Mouse (Mus musculus) midbrain, embryonic 13.5 days (tissue): ENCODE results near the gene B230118H07Rik. TPM values are rescaled to one million over a fixed set of nuclear protein-coding genes. Genes with fewer than 3 reads are reported as not detected.

Source experiments
- ATAC-seq: fragments of 200-750 bp; cut with Nextera tagmentation; 2 replicates; pipeline ENCODE4 v1.8.0; 2017; ENCODE audit warnings: mild to moderate bottlenecking, moderate TSS enrichment, moderate library complexity
- H3K27ac ChIP-seq: fragments of 300-500 bp; sonication (generic); 2 replicates; pipeline ENCODE4 v1.5.1; 2015; ENCODE audit warnings: inconsistent platforms, mild to moderate bottlenecking, moderate library complexity
- H3K27me3 ChIP-seq: fragments of 300-500 bp; sonication (generic); 2 replicates; pipeline ENCODE4 v1.6.1; 2015; ENCODE audit warnings: mild to moderate bottlenecking, inconsistent platforms
- H3K36me3 ChIP-seq: fragments of 300-500 bp; sonication (generic); 2 replicates; pipeline ENCODE4 v1.6.1; 2015; ENCODE audit warnings: mild to moderate bottlenecking, inconsistent platforms
- H3K4me1 ChIP-seq: fragments of 300-500 bp; sonication (generic); replicated peaks from 2 replicates; pipeline ENCODE4 v1.6.1; 2015; ENCODE audit warnings: inconsistent platforms
- H3K4me2 ChIP-seq: fragments of 300-500 bp; sonication (generic); replicated peaks from 2 replicates; pipeline ENCODE4 v1.6.1; 2015; ENCODE audit warnings: moderate library complexity, mild to moderate bottlenecking, inconsistent platforms
- H3K4me3 ChIP-seq: fragments of 300-500 bp; sonication (generic); replicated peaks from 2 replicates; pipeline ENCODE4 v1.5.1; 2015; ENCODE audit warnings: mild to moderate bottlenecking, inconsistent platforms
- H3K9ac ChIP-seq: fragments of 300-500 bp; sonication (generic); replicated peaks from 2 replicates; pipeline ENCODE4 v1.6.1; 2015; ENCODE audit warnings: mild to moderate bottlenecking, inconsistent platforms
- H3K9me3 ChIP-seq: fragments of 300-500 bp; sonication (generic); 2 replicates; pipeline ENCODE4 v1.6.1; 2016; ENCODE audit warnings: mild to moderate bottlenecking, inconsistent platforms
- WGBS: fragments of 180-500 bp; shearing (Covaris S2); methylation state at CpG from one replicate; pipeline ENCODE4 v1.1.7; 2015; 5-methylcytosine and 5-hydroxymethylcytosine counted together
- polyA plus RNA-seq: library from polyadenylated mRNA; unstranded; fragments of >200 nt; fragmentation: Nextera tagmentation; extraction: Ambion mirVana; gene quantifications from 2 replicates; pipeline ENCODE4 v1.2.1, GENCODE M21; 2015

Gene B230118H07Rik
- polyA plus RNA-seq, 1 experiment from 2014 or later: 51.5 TPM

- Histone ChIP-seq H3K4me1 (no peaks in the 10 kb centered on the region; the same call in 1 of the 2 replicates), H3K9me3 (no peaks in the 10 kb centered on the region), H3K27me3 (no peaks in the 10 kb centered on the region), H3K36me3 (no peaks in the 10 kb centered on the region), H3K27ac (no peak overlapping the region), H3K4me2 (no peak overlapping the region), H3K9ac (no peak overlapping the region), H3K4me3 (no peak overlapping the region)
- 86% methylated on average over 3 of the region's 3 CpGs for WGBS
- ATAC-seq: peak; percentile 68; the same call in 1 of the 2 replicates
Measured at GRCm38 (mm10) chr2:101665703-101666092, 16.4 kb upstream of the B230118H07Rik start.

- Histone ChIP-seq H3K4me2 (no peak overlapping the region), H3K27me3 (no peaks in the 10 kb centered on the region), H3K36me3 (no peaks in the 10 kb centered on the region), H3K27ac (no peak overlapping the region), H3K9ac (no peak overlapping the region), H3K4me3 (no peak overlapping the region), H3K4me1 (no peaks in the 10 kb centered on the region; the same call in 1 of the 2 replicates), H3K9me3 (no peaks in the 10 kb centered on the region)
- WGBS: 22% methylated on average over 9 of the region's 9 CpGs
- peak; percentile 90 for ATAC-seq
Measured at GRCm38 (mm10) chr2:101665058-101665702, 15.8 kb upstream of the B230118H07Rik start.

- Histone ChIP-seq H3K4me3 (no peak overlapping the region), H3K27me3 (no peaks in the 10 kb centered on the region), H3K9ac (no peak overlapping the region), H3K27ac (no peak overlapping the region), H3K4me1 (no peaks in the 10 kb centered on the region; the same call in 1 of the 2 replicates), H3K36me3 (no peaks in the 10 kb centered on the region), H3K4me2 (no peak overlapping the region), H3K9me3 (no peaks in the 10 kb centered on the region)
- no peak for ATAC-seq
- 81% methylated on average over 2 of the region's 2 CpGs for WGBS
Measured at GRCm38 (mm10) chr2:101660536-101660935, 11.2 kb upstream of the B230118H07Rik start.

- Histone ChIP-seq H3K36me3 (no peaks in the 10 kb centered on the region), H3K9ac (no peak overlapping the region; the same call in 1 of the 2 replicates), H3K9me3 (no peaks in the 10 kb centered on the region), H3K4me3 (peak overlapping the region; percentile 37), H3K4me1 (peaks cover 9% of the 10 kb centered on the region), H3K27me3 (peaks cover 12% of the 10 kb centered on the region; the same call in 1 of the 2 replicates), H3K4me2 (peak overlapping the region; percentile 72), H3K27ac (no peak overlapping the region)
- WGBS: 17% methylated on average over 14 of the region's 14 CpGs
- peak; percentile 81 for ATAC-seq
Measured at GRCm38 (mm10) chr2:101652921-101653597, 3.7 kb upstream of the B230118H07Rik start.

GRCm38 (mm10) chr2:101652204-101652920 is 3.0 kb upstream of the B230118H07Rik start:
- H3K27ac ChIP-seq: no peak overlapping the region
- ATAC-seq: peak; percentile 82
- peaks cover 9% of the 10 kb centered on the region for H3K4me1 ChIP-seq
- peak overlapping the region; percentile 37 for H3K4me3 ChIP-seq
- no peak overlapping the region; the same call in 1 of the 2 replicates for H3K9ac ChIP-seq
- H3K36me3 ChIP-seq: no peaks in the 10 kb centered on the region
- H3K27me3 ChIP-seq: peaks cover 12% of the 10 kb centered on the region; the same call in 1 of the 2 replicates
- 27% methylated on average over 14 of the region's 14 CpGs for WGBS
- no peaks in the 10 kb centered on the region for H3K9me3 ChIP-seq
- peak overlapping the region; percentile 72 for H3K4me2 ChIP-seq

- Histone ChIP-seq H3K9me3 (no peaks in the 10 kb centered on the region), H3K4me1 (peaks cover 9% of the 10 kb centered on the region), H3K27ac (no peak overlapping the region), H3K4me2 (no peak overlapping the region), H3K4me3 (no peak overlapping the region), H3K9ac (no peak overlapping the region), H3K27me3 (peaks cover 12% of the 10 kb centered on the region; the same call in 1 of the 2 replicates), H3K36me3 (no peaks in the 10 kb centered on the region)
- no peak for ATAC-seq
- 58% methylated on average over 1 of the region's 1 CpGs for WGBS
Measured at GRCm38 (mm10) chr2:101650446-101650845, 1.1 kb upstream of the B230118H07Rik start.

- no peak for ATAC-seq
- Histone ChIP-seq H3K4me1 (peaks cover 9% of the 10 kb centered on the region), H3K27me3 (0 out of 2 replicates have a peak, but pooled peaks cover 5% of the 10 kb centered on the region), H3K36me3 (no peaks in the 10 kb centered on the region), H3K9ac (no peak overlapping the region), H3K4me3 (no peak overlapping the region), H3K27ac (no peak overlapping the region), H3K9me3 (no peaks in the 10 kb centered on the region), H3K4me2 (no peak overlapping the region)
- whole genome bisulfite sequencing: 40% methylated on average over 2 of the region's 2 CpGs
Measured at GRCm38 (mm10) chr2:101648361-101648760, 971 bp downstream of the B230118H07Rik start.

GRCm38 (mm10) chr2:101645841-101646240 is 3.5 kb downstream of the B230118H07Rik start:
- no peak for ATAC-seq
- no peaks in the 10 kb centered on the region for H3K4me1 ChIP-seq
- H3K9me3 ChIP-seq: no peaks in the 10 kb centered on the region
- no peak overlapping the region for H3K27ac ChIP-seq
- no peak overlapping the region for H3K9ac ChIP-seq
- WGBS: 96% methylated on average over 1 of the region's 1 CpGs
- no peaks in the 10 kb centered on the region for H3K36me3 ChIP-seq
- no peak overlapping the region for H3K4me3 ChIP-seq
- H3K27me3 ChIP-seq: no peaks in the 10 kb centered on the region
- no peak overlapping the region for H3K4me2 ChIP-seq

- H3K9me3 ChIP-seq: no peaks in the 10 kb centered on the region
- H3K27me3 ChIP-seq: no peaks in the 10 kb centered on the region
- 72% methylated on average over 3 of the region's 3 CpGs for WGBS
- H3K9ac ChIP-seq: no peak overlapping the region
- H3K4me1 ChIP-seq: peaks cover 7% of the 10 kb centered on the region
- no peak for ATAC-seq
- no peak overlapping the region for H3K4me2 ChIP-seq
- H3K4me3 ChIP-seq: no peak overlapping the region
- H3K36me3 ChIP-seq: no peaks in the 10 kb centered on the region
- H3K27ac ChIP-seq: no peak overlapping the region
Measured at GRCm38 (mm10) chr2:101639840-101640350, 9.4 kb downstream of the B230118H07Rik start.

GRCm38 (mm10) chr2:101638979-101639839 is 10.1 kb downstream of the B230118H07Rik start:
- H3K36me3 ChIP-seq: no peaks in the 10 kb centered on the region
- WGBS: 73% methylated on average over 7 of the region's 7 CpGs
- H3K4me1 ChIP-seq: peaks cover 7% of the 10 kb centered on the region
- no peaks in the 10 kb centered on the region for H3K27me3 ChIP-seq
- H3K9ac ChIP-seq: no peak overlapping the region
- no peak overlapping the region for H3K4me2 ChIP-seq
- no peak overlapping the region for H3K27ac ChIP-seq
- no peak overlapping the region for H3K4me3 ChIP-seq
- no peak for ATAC-seq
- no peaks in the 10 kb centered on the region for H3K9me3 ChIP-seq
